Mouse (Mus musculus) naive thymus-derived CD4-positive, alpha-beta T cell, adult 5 months (primary cell): ENCODE results near the gene Gm44805. TPM values are rescaled to one million over a fixed set of nuclear protein-coding genes. Genes with fewer than 3 reads are reported as not detected.

Source experiments
- polyA plus RNA-seq: library from polyadenylated mRNA; unstranded; fragments of 100-300 nt; shearing (Covaris generic); gene quantifications from one replicate; pipeline ENCODE4 v1.2.1, GENCODE M21; 2017

The Gm44805 gene
- not detected for polyA plus RNA-seq

DNA sequence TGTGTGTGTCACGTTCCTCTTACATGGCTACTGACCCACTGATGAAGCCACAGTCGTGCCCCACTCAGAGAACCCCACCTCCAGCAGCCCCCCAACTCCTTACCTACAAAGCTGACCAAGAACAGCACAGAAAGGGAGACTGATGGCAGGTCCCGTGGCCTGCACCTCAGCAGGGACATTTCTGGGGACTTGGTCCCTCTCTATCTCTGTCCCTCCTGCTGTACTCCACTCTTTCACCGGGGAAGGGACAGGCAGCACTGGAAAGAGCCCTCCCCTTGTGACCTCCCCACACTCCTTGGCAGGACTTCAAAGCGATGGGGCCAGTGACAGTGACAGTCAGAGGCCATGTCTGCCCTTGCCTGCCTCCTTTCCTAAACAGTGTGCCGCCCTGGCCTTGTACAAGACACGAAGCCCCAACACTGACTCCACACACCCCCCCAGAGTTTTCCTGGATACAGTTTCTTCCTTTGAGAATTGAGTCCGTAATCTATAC is at the start of gene Gm44805, which contains the start of gene Apoc4:
TSS of gene Gm44805 (minus strand) at position 222 of the 493 bp plus-strand sequence.
TSS of gene Apoc4 (minus strand) at position 278 of the 493 bp plus-strand sequence.

DNA sequence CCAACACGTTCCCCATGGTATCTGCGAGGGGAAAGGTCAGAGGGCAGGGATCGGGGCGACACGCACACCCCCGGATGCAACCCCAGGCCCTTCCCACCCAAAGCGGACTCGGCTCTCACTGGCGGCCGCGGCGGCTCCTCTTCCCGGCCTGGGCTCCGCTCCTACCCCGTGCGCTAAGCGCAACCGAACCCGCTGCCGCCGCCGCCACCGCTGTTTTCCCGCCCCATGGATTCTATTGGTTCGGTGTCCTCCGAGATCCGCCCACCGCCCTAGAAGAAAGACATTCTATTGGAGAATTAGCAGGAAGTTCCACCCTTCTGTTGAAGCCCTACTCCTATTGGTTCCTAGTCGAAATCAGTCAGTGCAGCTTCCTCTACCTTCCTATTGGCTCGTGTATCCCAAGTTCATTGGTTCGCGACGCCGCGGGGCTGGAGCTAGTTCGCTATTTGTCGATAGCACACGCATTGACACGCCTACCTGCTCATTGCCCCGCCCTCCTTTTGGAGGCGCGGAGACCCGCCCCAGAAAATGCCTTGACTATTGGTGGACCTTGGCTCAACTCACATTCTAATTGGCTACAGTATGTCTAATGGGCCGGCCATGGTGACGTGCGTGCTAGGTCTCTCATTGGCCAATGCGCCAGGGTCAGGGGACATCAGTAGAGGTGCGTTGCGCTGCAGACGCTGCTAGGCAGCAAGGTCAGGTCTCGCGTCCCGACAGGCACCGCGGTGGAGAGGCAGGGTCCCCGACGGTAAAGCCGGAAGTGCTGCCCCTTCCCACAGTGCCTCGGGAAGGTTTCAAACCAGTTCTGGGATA is 34.2 kb upstream of the Gm44805 start, which contains the start of gene Tomm40:
TSS of gene Tomm40 (minus strand) at position 200 of the 816 bp plus-strand sequence.

DNA sequence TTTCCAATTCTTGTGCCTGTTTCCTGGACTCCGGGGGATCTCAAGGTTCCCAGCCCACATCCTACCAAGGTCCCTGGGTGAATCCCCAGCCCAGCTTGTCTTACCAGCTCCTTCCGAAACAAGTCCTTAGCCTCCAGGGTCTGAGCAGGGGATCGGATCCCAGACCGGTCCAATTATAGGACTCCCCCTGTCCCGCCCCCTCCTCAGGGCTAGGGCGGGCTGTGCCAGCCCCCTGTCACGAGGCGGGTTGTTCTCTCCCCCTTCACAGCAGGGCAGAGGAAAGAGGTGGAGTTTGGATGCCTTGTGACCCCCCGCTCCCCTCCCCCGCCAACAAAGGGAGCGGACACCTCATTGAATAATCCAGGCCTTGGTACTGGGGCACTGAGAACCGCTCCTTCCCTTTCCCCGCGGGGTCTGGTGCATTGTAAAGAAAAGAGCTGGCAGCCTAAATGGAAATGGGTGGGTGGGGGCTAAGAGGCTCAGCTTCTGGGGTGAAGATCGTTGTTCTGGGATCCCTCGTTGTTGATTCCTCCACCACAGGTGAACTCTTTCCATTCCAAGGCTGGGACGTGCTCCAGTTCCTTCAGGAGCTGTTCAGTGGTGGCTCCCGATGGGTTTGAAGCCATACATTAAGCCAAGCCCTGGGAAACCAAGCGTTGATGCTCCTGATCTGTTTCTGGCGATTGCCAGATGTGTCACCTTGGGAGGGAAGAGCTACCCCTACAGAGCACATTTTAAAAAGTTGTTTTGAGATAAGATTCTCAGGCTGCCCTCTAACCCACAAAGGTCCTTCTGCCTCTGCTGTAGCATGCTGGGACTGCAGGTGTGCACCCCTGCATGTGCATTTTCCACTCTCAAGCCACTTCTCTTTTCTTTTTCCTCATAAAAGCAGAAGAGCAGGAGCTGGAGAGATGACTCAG is 17.9 kb upstream of the Gm44805 start, which contains the start of gene Apoe:
TSS of gene Apoe (minus strand) at position 282 of the 920 bp plus-strand sequence.

DNA sequence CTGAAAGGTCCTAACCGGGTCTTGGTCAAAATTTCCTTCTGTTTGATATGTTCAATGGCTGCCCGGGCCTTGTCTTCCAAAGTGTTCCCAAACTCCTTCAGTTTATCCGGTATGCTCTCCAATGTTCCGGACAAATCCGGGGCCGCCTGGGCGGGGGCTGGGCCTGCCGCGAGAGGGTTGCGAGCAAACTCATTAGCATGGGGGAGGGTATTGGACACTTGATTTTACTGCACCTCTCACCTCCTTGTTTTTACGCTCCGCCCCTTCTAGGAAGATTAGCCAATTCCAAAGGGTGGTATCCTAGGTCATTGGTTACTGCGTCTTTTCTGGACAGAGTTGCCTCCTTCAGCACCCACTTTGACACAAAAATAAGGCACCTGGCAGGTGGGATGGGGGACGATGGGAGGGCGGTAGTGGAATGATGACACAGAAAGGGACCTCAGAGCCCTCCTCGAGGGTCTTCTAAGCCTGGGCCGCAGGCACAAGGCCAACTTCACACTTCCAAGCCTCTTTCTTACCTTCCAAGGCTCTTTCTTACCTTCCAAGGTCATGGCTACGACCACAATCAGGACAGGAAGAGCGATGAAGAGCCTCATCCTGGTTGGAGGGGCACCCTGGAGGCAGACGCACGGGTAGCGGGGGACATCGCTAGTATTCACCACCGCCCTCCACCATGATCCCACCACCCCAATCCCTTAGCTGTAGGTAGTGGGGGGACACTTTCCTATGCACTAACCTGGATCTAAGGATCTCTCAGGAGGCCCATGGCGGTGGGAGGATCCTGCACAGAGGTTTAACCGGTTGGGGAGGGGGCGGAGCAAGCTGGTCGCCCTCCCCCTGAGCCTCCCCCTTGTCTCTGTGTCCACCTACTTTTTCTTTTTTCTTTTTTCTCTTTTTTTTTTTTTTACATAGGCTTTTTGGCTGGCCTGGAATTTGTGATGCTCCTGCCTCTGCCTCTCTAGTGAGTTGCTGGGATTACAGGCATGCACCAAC is 10.9 kb upstream of the Gm44805 start, which contains the start of gene Apoc1:
TSS of gene Apoc1 (minus strand) at position 788 of the 993 bp plus-strand sequence.

DNA sequence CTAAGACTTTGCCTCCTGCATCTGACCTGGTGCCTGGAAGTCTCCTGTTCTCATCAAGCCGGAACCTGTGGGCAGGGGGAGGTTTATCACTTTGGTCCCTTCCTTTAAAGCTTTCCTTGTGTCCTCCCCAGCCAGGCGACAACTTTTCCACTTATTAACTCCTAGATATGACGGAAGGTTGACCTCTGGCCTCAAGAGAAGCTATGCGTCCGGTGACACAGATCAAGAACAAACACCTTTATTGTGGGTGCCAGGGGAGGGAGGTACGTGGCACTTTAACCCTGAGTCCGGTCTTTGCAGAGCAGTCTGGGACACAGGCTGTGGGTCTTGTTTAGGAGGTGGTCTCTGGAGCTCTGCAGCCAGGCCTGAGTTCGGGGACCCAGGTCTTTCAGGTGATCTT is 3.4 kb downstream of the Gm44805 start, which contains the start of gene Apoc2:
TSS of gene Apoc2 (minus strand) at position 70 of the 400 bp plus-strand sequence.

DNA sequence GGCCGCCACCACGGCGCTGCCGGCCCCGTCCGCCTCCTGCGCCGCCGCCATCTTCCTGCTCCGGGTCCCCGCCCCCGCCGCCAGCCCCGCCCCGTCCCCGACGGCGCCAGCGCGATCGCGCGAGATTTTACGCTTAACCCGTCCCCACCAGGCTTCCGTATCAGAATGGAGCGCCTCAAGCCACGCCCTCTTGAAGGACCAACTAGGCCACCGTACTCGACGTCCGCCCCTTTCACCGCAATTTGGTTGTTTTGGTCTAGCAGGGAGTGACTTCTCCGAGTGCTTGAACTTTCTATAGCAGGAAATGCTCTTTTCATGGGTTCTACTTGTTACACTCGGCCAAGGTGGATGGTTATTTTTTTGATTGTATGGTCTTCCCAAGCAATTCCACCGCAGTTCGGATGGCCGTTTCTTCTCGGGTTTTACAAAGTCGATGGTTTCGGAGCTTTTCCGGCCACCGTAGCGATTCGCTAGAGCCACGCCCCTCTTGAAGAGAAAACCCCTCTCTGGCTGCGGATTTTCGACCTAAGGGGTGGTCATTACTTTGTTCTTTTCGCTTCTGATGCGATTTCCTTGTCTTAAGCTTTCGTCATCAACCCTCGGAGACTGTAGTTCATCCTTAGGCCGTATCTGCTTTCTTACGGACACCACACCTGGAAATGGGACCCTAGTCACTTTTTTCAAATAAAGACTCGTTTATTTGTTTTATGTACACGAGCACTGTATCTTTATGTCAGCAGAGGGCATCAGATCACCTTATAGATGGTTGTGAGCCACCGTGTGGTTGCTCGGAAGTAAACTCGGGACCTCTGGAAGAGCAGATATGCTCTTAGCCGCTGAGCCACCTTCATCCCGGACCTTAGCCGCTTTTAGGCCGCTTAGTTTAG is 16.0 kb downstream of the Gm44805 start, which contains the start of gene Clptm1:
TSS of gene Clptm1 (minus strand) at position 79 of the 887 bp plus-strand sequence.

DNA sequence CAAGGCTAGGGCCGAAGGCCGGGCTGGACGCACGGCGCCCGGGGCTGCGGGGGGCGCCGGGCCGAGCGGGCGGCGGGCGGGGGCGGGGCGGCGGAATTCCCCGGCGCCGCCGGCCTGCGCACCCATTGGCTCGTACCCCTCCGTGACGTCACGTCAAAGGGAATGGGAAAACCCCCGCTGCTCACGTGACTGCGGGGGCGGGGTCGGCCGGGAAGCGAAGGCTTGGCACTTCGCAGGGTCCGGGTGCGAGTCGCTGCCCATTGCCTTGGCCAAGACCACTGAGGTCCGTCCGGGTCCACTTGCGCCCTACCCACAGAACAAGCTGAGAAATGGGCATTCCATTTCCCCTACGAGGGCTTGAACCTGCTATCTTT is 51.9 kb downstream of the Gm44805 start, which contains the start of gene Relb:
TSS of gene Relb (minus strand) at position 78 of the 374 bp plus-strand sequence.

Other genes with a start within 250 kb of the Gm44805 start
- 8.7 TPM for gene Mark4, start 222.6 kb downstream of the Gm44805 start, polyA plus RNA-seq
- not detected for gene Exoc3l2, start 218.1 kb downstream of the Gm44805 start, polyA plus RNA-seq
- 3.8 TPM for gene Bloc1s3, start 173.1 kb downstream of the Gm44805 start, polyA plus RNA-seq
- gene Trappc6a, start 173.0 kb downstream of the Gm44805 start, polyA plus RNA-seq: 58.6 TPM
- gene Nkpd1, start 163.6 kb downstream of the Gm44805 start, polyA plus RNA-seq: not detected
- gene Ppp1r37, start 118.3 kb downstream of the Gm44805 start, polyA plus RNA-seq: 26.1 TPM
- not detected for gene Zfp296, start 104.1 kb downstream of the Gm44805 start, polyA plus RNA-seq
- gene Gemin7, start 103.8 kb downstream of the Gm44805 start, polyA plus RNA-seq: 80.0 TPM
- 71.6 TPM for gene Clasrp, start 76.9 kb downstream of the Gm44805 start, polyA plus RNA-seq
- 102 TPM for gene Relb, start 52.0 kb downstream of the Gm44805 start, polyA plus RNA-seq
- 129 TPM for gene Clptm1, start 16.4 kb downstream of the Gm44805 start, polyA plus RNA-seq
- gene Apoc2, start 3.5 kb downstream of the Gm44805 start, polyA plus RNA-seq: not detected
- not detected for gene Apoc4, start 56 bp upstream of the Gm44805 start, polyA plus RNA-seq
- not detected for gene Apoc1, start 11.2 kb upstream of the Gm44805 start, polyA plus RNA-seq
- gene Apoe, start 17.8 kb upstream of the Gm44805 start, polyA plus RNA-seq: 6.1 TPM
- 78.5 TPM for gene Tomm40, start 34.0 kb upstream of the Gm44805 start, polyA plus RNA-seq
- not detected for gene Nectin2, start 69.1 kb upstream of the Gm44805 start, polyA plus RNA-seq
- gene Bcam, start 89.6 kb upstream of the Gm44805 start, polyA plus RNA-seq: 0.42 TPM
- not detected for gene Cblc, start 115.4 kb upstream of the Gm44805 start, polyA plus RNA-seq
- gene Bcl3, start 141.3 kb upstream of the Gm44805 start, polyA plus RNA-seq: 67.2 TPM
- not detected for gene Gm19345, start 170.6 kb upstream of the Gm44805 start, polyA plus RNA-seq
- 0.31 TPM for gene Ceacam16, start 179.9 kb upstream of the Gm44805 start, polyA plus RNA-seq
- not detected for gene Ceacam19, start 206.5 kb upstream of the Gm44805 start, polyA plus RNA-seq
- gene Pvr, start 239.7 kb upstream of the Gm44805 start, polyA plus RNA-seq: 77.9 TPM